Mouse (Mus musculus) liver, adult 2 months (tissue): ENCODE data around the gene Vmn1r211. TPM values are rescaled to one million over a fixed set of nuclear protein-coding genes. Genes with fewer than 3 reads are reported as not detected.
A peak's percentile ranks its signal among the peaks of the same experiment; 100 is the strongest.
"Not testable (repeated sequence)": the region's sequence is repeated elsewhere in the genome, so short reads cannot be mapped to it uniquely, and the experiment has no call there.

Experiments
- DNase-seq: peaks from one replicate; pipeline ENCODE4 v3.0.0-alpha.2; 2011; ENCODE audit warnings: low read depth, low spot score; ENCODE audit errors: extremely low read depth
- H3K27ac ChIP-seq: fragments of 200-500 bp; replicated peaks from 2 replicates; pipeline ENCODE4 v1.5.1; 2012; ENCODE audit warnings: low read depth, mild to moderate bottlenecking, control low read depth, inconsistent platforms, low read length; ENCODE audit not compliant: insufficient read depth
- H3K27me3 ChIP-seq: fragments of 200-500 bp; 2 replicates; pipeline ENCODE4 v1.6.1; 2012; ENCODE audit warnings: mild to moderate bottlenecking, moderate library complexity, low read length, inconsistent platforms; ENCODE audit not compliant: control insufficient read depth, insufficient read depth
- H3K36me3 ChIP-seq: fragments of 200-500 bp; 2 replicates; pipeline ENCODE4 v1.6.1; 2012; ENCODE audit warnings: low read length, inconsistent platforms; ENCODE audit not compliant: control insufficient read depth, insufficient read depth
- H3K4me1 ChIP-seq: fragments of 200-500 bp; 2 replicates; pipeline ENCODE4 v1.6.1; 2011; ENCODE audit warnings: low read length; ENCODE audit not compliant: control insufficient read depth, insufficient read depth
- H3K4me3 ChIP-seq: fragments of 200-500 bp; 2 replicates; pipeline ENCODE4 v1.5.1; 2011; ENCODE audit warnings: low read depth, mild to moderate bottlenecking, control low read depth, low read length, moderate library complexity; ENCODE audit not compliant: insufficient read depth
- H3K79me2 ChIP-seq: fragments of 200-500 bp; 2 replicates; pipeline ENCODE4 v1.6.1; 2012; ENCODE audit warnings: inconsistent platforms, mild to moderate bottlenecking, low read length, moderate library complexity; ENCODE audit not compliant: control insufficient read depth, insufficient read depth
- H3K9ac ChIP-seq: fragments of 200-500 bp; 2 replicates; pipeline ENCODE4 v1.6.1; 2012; ENCODE audit warnings: low read depth, mild to moderate bottlenecking, control low read depth, inconsistent platforms, low read length
- CTCF ChIP-seq: fragments of 200-500 bp; IDR thresholded peaks from 2 replicates; pipeline ENCODE4 v1.5.1; 2011; ENCODE audit warnings: low read depth, low read length, control low read depth
- POLR2A ChIP-seq: fragments of 200-500 bp; IDR thresholded peaks from 2 replicates; pipeline ENCODE4 v1.6.1; 2011; ENCODE audit warnings: low read length, control low read depth; ENCODE audit not compliant: insufficient read depth; ENCODE audit errors: extremely low read depth
- WGBS: fragments of 180-500 bp; shearing (Covaris S2); methylation state at CpG from one replicate; pipeline ENCODE4 v1.1.7; 2018; 5-methylcytosine and 5-hydroxymethylcytosine counted together
- polyA plus RNA-seq: library from polyadenylated mRNA; depleted of rRNA; stranded (reverse); fragments of >200 nt; gene quantifications from 2 replicates; pipeline ENCODE4 v1.2.3, GENCODE M21; 2012; rRNA removed
- total RNA-seq: library from RNA; depleted of rRNA; stranded (reverse); fragments of >200 nt; gene quantifications from 2 replicates; pipeline ENCODE4 v1.2.3, GENCODE M21; 2014; rRNA removed

Vmn1r211 gene
- total and polyA plus RNA-seq, 2 experiments = not detected

DNA sequence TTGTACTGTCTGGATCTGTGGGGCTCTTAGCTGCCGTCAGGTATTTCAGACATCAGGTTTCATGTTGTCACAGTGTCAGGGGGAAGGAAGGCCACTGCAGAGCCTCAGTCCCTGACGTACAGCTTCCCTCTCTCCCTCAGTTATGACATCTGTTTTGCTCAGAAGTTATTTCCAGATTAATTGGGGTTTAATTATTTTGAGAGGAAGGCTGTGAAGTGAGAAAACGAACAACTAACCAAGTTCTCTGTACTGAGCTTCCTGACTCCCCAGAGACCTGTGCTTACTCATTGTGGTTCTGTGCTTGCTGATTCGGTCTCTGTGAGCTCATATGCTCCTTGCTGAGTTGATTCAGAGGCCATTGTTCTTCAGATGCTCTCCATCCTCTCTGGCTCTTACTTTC lies 26.1 kb downstream of the Vmn1r211 start, which contains the start of gene Vmn1r210:
Vmn1r210 (minus strand) TSS at position 101 of the 400 bp plus-strand sequence.
- no peaks in the 10 kb centered on the region for H3K27me3 ChIP-seq
- TF ChIP-seq CTCF (no peak), POLR2A (no peak)
- H3K79me2 ChIP-seq = no peaks in the 10 kb centered on the region
- H3K4me1 ChIP-seq = no peaks in the 10 kb centered on the region
- no peak within 1 kb of the TSS for H3K9ac ChIP-seq
- DNase-seq = no peak
- WGBS = 47% methylated on average over 4 of the region's 4 CpGs
- no peaks in the 10 kb centered on the region for H3K36me3 ChIP-seq
- no peak within 1 kb of the TSS for H3K27ac ChIP-seq
- no peak within 1 kb of the TSS for H3K4me3 ChIP-seq

GRCm38 (mm10) chr13:22829395-22829794 lies 28.0 kb downstream of the Vmn1r211 start:
- H3K27ac ChIP-seq, H3K4me3 ChIP-seq, H3K9ac ChIP-seq, H3K4me1 ChIP-seq, H3K79me2 ChIP-seq, H3K36me3 ChIP-seq, H3K27me3 ChIP-seq: not testable (repeated sequence)
- DNase-seq = peak; percentile 24
- whole genome bisulfite sequencing = 32% methylated on average over 7 of the region's 7 CpGs

DNA sequence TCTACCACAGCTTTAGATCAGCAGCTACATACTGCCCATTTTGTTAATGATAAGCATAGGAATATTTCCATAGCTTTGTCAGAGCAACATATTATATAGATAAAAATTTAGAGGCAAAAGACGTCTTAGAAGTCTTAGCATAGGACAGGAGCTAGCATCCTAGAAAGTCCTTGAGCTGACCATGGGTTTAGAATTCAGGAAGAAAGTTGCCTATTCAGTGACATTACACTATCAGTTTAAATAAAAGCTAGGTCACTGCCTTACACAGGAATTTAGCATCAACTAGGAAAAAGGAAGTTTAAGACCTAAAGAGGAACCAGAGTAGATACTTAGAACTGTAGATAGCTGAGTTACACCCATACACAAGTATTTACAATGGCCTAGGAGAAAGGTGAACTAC lies 35.8 kb downstream of the Vmn1r211 start:
- WGBS = 88% methylated on average over 1 of the region's 1 CpGs
- H3K4me3 ChIP-seq = not testable (repeated sequence)

GRCm38 (mm10) chr13:22809582-22809981 lies 47.8 kb downstream of the Vmn1r211 start, which contains the start of gene Vmn1r209:
Gene Vmn1r209 (minus strand): TSS chr13:22809682.
- not testable (repeated sequence) for H3K27ac ChIP-seq, H3K36me3 ChIP-seq, DNase-seq, H3K27me3 ChIP-seq, H3K4me1 ChIP-seq, H3K79me2 ChIP-seq, H3K9ac ChIP-seq, H3K4me3 ChIP-seq

More for the DNA sequence above, 35.8 kb downstream of the Vmn1r211 start:
- not testable (repeated sequence) for H3K36me3 ChIP-seq, DNase-seq, H3K79me2 ChIP-seq, H3K27ac ChIP-seq, H3K4me1 ChIP-seq, H3K9ac ChIP-seq, H3K27me3 ChIP-seq

Other genes with a start within 250 kb of the Vmn1r211 start
- not detected in 2 replicates for gene Vmn1r206, start 233.3 kb downstream of the Vmn1r211 start, total RNA-seq
- not detected in 2 replicates for gene Vmn1r206, start 233.3 kb downstream of the Vmn1r211 start, polyA plus RNA-seq
- gene Vmn1r207-ps, start 127.9 kb downstream of the Vmn1r211 start, total RNA-seq = not detected in 2 replicates
- not detected in 2 replicates for gene Vmn1r207-ps, start 127.9 kb downstream of the Vmn1r211 start, polyA plus RNA-seq
- gene Vmn1r208, start 80.2 kb downstream of the Vmn1r211 start, total RNA-seq = not detected in 2 replicates
- gene Vmn1r208, start 80.2 kb downstream of the Vmn1r211 start, polyA plus RNA-seq = not detected in 2 replicates
- gene Vmn1r209, start 47.9 kb downstream of the Vmn1r211 start, total RNA-seq = not detected in 2 replicates
- not detected in 2 replicates for gene Vmn1r209, start 47.9 kb downstream of the Vmn1r211 start, polyA plus RNA-seq
- gene Vmn1r210, start 26.2 kb downstream of the Vmn1r211 start, total RNA-seq = not detected in 2 replicates
- not detected in 2 replicates for gene Vmn1r210, start 26.2 kb downstream of the Vmn1r211 start, polyA plus RNA-seq
- not detected in 2 replicates for gene Vmn1r212, start 26.6 kb upstream of the Vmn1r211 start, total RNA-seq
- gene Vmn1r212, start 26.6 kb upstream of the Vmn1r211 start, polyA plus RNA-seq = not detected in 2 replicates
- not detected in 2 replicates for gene Vmn1r213, start 150.1 kb upstream of the Vmn1r211 start, total RNA-seq
- gene Vmn1r213, start 150.1 kb upstream of the Vmn1r211 start, polyA plus RNA-seq = not detected in 2 replicates
- gene Vmn1r214, start 172.9 kb upstream of the Vmn1r211 start, total RNA-seq = not detected in 2 replicates
- gene Vmn1r214, start 172.9 kb upstream of the Vmn1r211 start, polyA plus RNA-seq = not detected in 2 replicates
- not detected in 2 replicates for gene Vmn1r215, start 210.5 kb upstream of the Vmn1r211 start, total RNA-seq
- gene Vmn1r215, start 210.5 kb upstream of the Vmn1r211 start, polyA plus RNA-seq = not detected in 2 replicates